Mouse (Mus musculus): ENCODE results near the gene Sh3bgrl2.

Sh3bgrl2 gene

GRCm38 (mm10) chr9:83589680-83590467 is 41.7 kb downstream of the Sh3bgrl2 start:
- no peak for DNase-seq (ENCODE audit: low read depth, low spot score)

GRCm38 (mm10) chr9:83591848-83592456 is 43.8 kb downstream of the Sh3bgrl2 start:
- DNase-seq (ENCODE audit: low read depth, low spot score): no peak

GRCm38 (mm10) chr9:83593811-83594210 is 45.7 kb downstream of the Sh3bgrl2 start:
- no peak for DNase-seq (ENCODE audit: low read depth, low spot score)

- no peak for DNase-seq (ENCODE audit: low read depth, low spot score)
Measured at GRCm38 (mm10) chr9:83596132-83596531, 48.0 kb downstream of the Sh3bgrl2 start.

- no peak for DNase-seq (ENCODE audit: low read depth, low spot score)
Measured at GRCm38 (mm10) chr9:83596646-83597481, 48.7 kb downstream of the Sh3bgrl2 start.

GRCm38 (mm10) chr9:83598047-83598446 is 49.9 kb downstream of the Sh3bgrl2 start:
- DNase-seq (ENCODE audit: low read depth, low spot score): no peak

GRCm38 (mm10) chr9:83599505-83599904 is 51.4 kb downstream of the Sh3bgrl2 start:
- no peak for DNase-seq (ENCODE audit: low read depth, low spot score)

GRCm38 (mm10) chr9:83600286-83601048 is 52.3 kb downstream of the Sh3bgrl2 start:
- no peak for DNase-seq (ENCODE audit: low read depth, low spot score)

GRCm38 (mm10) chr9:83602176-83602770 is 54.1 kb downstream of the Sh3bgrl2 start:
- DNase-seq (ENCODE audit: low read depth, low spot score): no peak

- no peak for DNase-seq (ENCODE audit: low read depth, low spot score)
Measured at GRCm38 (mm10) chr9:83603159-83603558, 55.0 kb downstream of the Sh3bgrl2 start.

GRCm38 (mm10) chr9:83605886-83606640 is 57.9 kb downstream of the Sh3bgrl2 start:
- no peak for DNase-seq (ENCODE audit: low read depth, low spot score)

- no peak for DNase-seq (ENCODE audit: low read depth, low spot score)
Measured at GRCm38 (mm10) chr9:83608135-83608534, 60.0 kb downstream of the Sh3bgrl2 start.

- DNase-seq (ENCODE audit: low read depth, low spot score): peak; percentile 15
Measured at GRCm38 (mm10) chr9:83609422-83610297, 61.5 kb downstream of the Sh3bgrl2 start.

GRCm38 (mm10) chr9:83615912-83616585 is 67.9 kb downstream of the Sh3bgrl2 start:
- no peak for DNase-seq (ENCODE audit: low read depth, low spot score)

GRCm38 (mm10) chr9:83616586-83617081 is 68.5 kb downstream of the Sh3bgrl2 start:
- DNase-seq (ENCODE audit: low read depth, low spot score): no peak

- DNase-seq (ENCODE audit: low read depth, low spot score): no peak
Measured at GRCm38 (mm10) chr9:83623455-83623854, 75.3 kb downstream of the Sh3bgrl2 start.

GRCm38 (mm10) chr9:83624193-83624592 is 76.1 kb downstream of the Sh3bgrl2 start:
- no peak for DNase-seq (ENCODE audit: low read depth, low spot score)

GRCm38 (mm10) chr9:83625085-83625484 is 77.0 kb downstream of the Sh3bgrl2 start:
- no peak for DNase-seq (ENCODE audit: low read depth, low spot score)

Measured in c-Kit-negative CD71-positive TER-119-positive erythroid progenitor cells, embryonic 14.5 days (primary cell).